Mouse (Mus musculus) kidney, adult 2 months (tissue): Measurements from ENCODE around the gene Themis3.

Source experiments
- CTCF ChIP-seq: fragments of 200-500 bp; conservative IDR thresholded peaks from 2 replicates; pipeline ENCODE4 v1.5.1; 2011; ENCODE audit warnings: low read depth, mild to moderate bottlenecking, control low read depth, low read length, moderate library complexity, mixed read lengths; ENCODE audit not compliant: insufficient read depth, insufficient read length
- POLR2A ChIP-seq: fragments of 200-500 bp; IDR thresholded peaks from one replicate; pipeline ENCODE4 v1.6.1; 2011; ENCODE audit warnings: low read depth, low read length, control low read depth

DNA sequence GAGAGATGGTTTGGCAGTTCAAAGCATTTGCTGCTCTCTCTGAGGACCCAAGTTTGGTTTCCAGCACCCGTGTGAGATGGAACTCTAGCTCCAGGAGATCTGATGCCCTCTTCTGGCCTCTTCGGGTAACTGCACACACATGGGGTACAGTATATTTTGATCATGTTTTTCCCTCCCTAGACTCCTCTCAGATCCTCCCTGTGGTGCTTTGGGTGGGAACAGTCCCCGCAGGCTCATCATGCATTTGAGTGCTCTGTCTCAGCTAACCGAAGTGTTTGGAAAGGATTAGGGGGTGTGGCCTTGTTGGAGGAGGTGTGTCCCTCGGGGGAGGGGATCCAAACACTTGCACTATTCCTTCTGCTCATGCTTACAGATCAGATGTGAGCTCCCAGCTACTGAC, 43.9 kb downstream of the Themis3 start:
- no peak for TF ChIP-seq CTCF
- TF ChIP-seq POLR2A, result no peak
